Mouse (Mus musculus) cerebellum, adult 2 months (tissue): ENCODE measurements around the gene Ndrg4.

ENCODE experiments used
- CTCF ChIP-seq: fragments of 200-500 bp; IDR thresholded peaks from 2 replicates; pipeline ENCODE4 v1.5.1; 2011; ENCODE audit warnings: low read depth, mild to moderate bottlenecking, control low read depth, low read length, moderate library complexity, borderline replicate concordance; ENCODE audit not compliant: insufficient read depth
- POLR2A ChIP-seq: fragments of 200-500 bp; IDR thresholded peaks from 2 replicates; pipeline ENCODE4 v1.6.1; 2011; ENCODE audit warnings: low read length, control low read depth, borderline replicate concordance; ENCODE audit not compliant: insufficient read depth

DNA sequence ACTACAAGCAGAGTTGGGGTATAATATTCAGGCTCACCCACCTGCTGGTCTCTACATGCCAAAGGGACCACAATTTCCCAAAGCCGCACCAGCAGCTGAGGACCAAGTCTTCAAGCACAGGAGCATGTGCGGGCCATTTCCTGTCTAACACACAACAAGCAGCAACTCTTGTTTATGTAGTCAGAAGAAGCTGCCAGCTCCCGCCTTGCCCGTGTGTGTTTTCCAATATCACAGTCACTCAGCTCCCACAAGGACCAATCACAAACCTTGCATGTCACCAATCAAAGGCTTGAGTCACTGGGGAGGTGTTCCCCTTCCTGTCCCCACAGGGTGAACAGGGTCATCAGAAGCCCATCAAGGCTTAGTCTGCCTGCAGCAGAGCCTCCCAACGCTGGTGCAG, 23.4 kb upstream of the Ndrg4 start:
- TF ChIP-seq CTCF (no peak), POLR2A (no peak)
